Mouse (Mus musculus) spleen, adult 2 months (tissue): ENCODE results near the gene Zfp821. TPM values are rescaled to one million over a fixed set of nuclear protein-coding genes. Genes with fewer than 3 reads are reported as not detected.

ENCODE experiments used
- DNase-seq, 2 experiments: peaks; one replicate each; pipeline versions ENCODE4 v3.0.0 to v3.0.0-alpha.2; 2012 to 2021; ENCODE audit warnings: low spot score in 2 of 2, low read depth in 1 of 2
- H3K27ac ChIP-seq: fragments of 200-500 bp; 2 replicates; pipeline ENCODE4 v1.5.1; 2012; ENCODE audit warnings: low read length, inconsistent platforms; ENCODE audit not compliant: insufficient read depth
- H3K27me3 ChIP-seq: fragments of 200-500 bp; 2 replicates; pipeline ENCODE4 v1.6.1; 2012; ENCODE audit warnings: mild to moderate bottlenecking, moderate library complexity, low read length, inconsistent platforms; ENCODE audit not compliant: control insufficient read depth, insufficient read depth
- H3K36me3 ChIP-seq: fragments of 200-500 bp; 2 replicates; pipeline ENCODE4 v1.6.1; 2012; ENCODE audit warnings: mild to moderate bottlenecking, low read length, inconsistent platforms; ENCODE audit not compliant: control insufficient read depth, insufficient read depth
- H3K4me1 ChIP-seq: fragments of 200-500 bp; 2 replicates; pipeline ENCODE4 v1.6.1; 2011; ENCODE audit warnings: inconsistent platforms; ENCODE audit not compliant: control insufficient read depth, insufficient read depth, insufficient read length
- H3K4me3 ChIP-seq: fragments of 200-500 bp; 2 replicates; pipeline ENCODE4 v1.5.1; 2011; ENCODE audit warnings: mild to moderate bottlenecking, inconsistent platforms; ENCODE audit not compliant: insufficient read depth, insufficient read length; ENCODE audit errors: extremely low read depth
- CTCF ChIP-seq: fragments of 200-500 bp; IDR thresholded peaks from 2 replicates; pipeline ENCODE4 v1.5.1; 2011; ENCODE audit warnings: mild to moderate bottlenecking, inconsistent platforms; ENCODE audit not compliant: insufficient read depth, insufficient read length, insufficient replicate concordance; ENCODE audit errors: extremely low read depth
- POLR2A ChIP-seq: fragments of 200-500 bp; IDR thresholded peaks from 2 replicates; pipeline ENCODE4 v1.6.1; 2011; ENCODE audit warnings: low read depth, low read length, inconsistent platforms
- WGBS: fragments of 180-500 bp; shearing (Covaris S2); methylation state at CpG from one replicate; pipeline ENCODE4 v1.1.7; 2018; 5-methylcytosine and 5-hydroxymethylcytosine counted together
- polyA plus RNA-seq: library from polyadenylated mRNA; depleted of rRNA; stranded (reverse); fragments of >200 nt; gene quantifications from 2 replicates; pipeline ENCODE4 v1.2.3, GENCODE M21; 2012; rRNA removed

Zfp821 gene
- polyA plus RNA-seq, 1 experiment, result 5.1 TPM

DNA sequence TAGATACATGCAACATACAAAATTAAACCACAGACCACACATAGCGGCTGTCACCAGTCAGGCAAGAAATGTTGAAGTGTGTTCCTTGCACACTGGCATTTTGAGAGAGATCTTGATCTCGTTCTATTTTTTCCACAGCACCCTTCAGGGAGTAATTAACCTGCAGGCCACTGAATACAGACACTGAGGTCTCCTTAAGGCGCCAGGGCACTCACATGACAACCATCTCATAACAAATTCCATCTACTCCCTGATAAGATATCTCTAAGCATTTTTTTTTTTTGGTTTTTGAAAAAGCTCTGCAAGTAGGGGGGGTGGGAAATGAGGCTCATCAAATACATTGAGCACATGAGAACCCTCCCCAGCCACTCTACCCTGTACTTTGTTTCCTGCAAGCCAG lies 51.5 kb downstream of the Zfp821 start:
- Histone ChIP-seq H3K4me3 (no peak overlapping the region), H3K27ac (no peak overlapping the region), H3K36me3 (no peaks in the 10 kb centered on the region), H3K4me1 (no peaks in the 10 kb centered on the region), H3K27me3 (no peaks in the 10 kb centered on the region)
- no peak for DNase-seq
- 65% methylated on average over 3 of the region's 3 CpGs for WGBS
- TF ChIP-seq CTCF (no peak), POLR2A (no peak)

DNA sequence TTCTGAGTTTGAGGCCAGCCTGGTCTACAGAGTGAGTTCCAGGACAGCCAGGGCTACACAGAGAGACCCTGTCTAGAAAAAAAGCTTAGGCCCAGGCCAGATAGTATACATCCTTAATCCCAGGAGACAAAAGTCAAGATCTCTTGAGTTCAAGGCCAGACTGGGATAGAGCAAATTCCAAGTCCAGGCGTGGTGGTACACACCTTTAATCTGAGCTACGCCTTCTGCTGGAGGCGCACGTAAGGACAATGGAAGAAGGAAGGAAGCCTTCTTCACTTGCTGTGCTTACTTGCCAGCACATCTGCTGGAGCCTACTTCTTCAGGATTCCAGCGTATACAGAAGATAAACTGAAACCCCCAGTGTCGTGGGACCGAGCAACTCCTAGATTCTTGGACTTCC lies 54.1 kb downstream of the Zfp821 start:
- 94% methylated on average over 7 of the region's 7 CpGs for WGBS
- TF ChIP-seq POLR2A (no peak), CTCF (no peak)
- DNase-seq, result no peak
- Histone ChIP-seq H3K27me3 (no peaks in the 10 kb centered on the region), H3K4me3 (no peak overlapping the region), H3K27ac (no peak overlapping the region), H3K4me1 (no peaks in the 10 kb centered on the region), H3K36me3 (no peaks in the 10 kb centered on the region)

DNA sequence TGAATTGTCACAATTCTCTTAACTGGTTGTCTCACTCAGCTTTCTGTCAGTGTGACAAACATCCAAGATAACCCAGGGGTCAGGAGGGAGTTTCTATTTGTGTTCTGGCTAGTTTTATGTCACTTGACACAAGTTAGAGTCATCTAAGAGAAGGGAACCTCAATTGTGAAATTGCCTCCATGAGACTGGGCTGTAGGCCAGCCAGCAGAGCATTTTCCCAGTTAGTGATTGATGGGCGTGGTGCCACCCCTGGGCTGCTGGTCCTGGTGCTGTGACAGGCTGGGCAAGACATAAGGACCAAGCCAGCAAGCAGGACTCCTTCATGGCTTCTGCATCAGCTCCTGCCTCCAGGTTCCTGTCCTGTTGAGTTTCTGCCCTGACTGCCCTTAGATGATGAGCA lies 54.9 kb downstream of the Zfp821 start:
- no peak overlapping the region for H3K4me3 ChIP-seq
- H3K27me3 ChIP-seq, result no peaks in the 10 kb centered on the region
- H3K4me1 ChIP-seq, result no peaks in the 10 kb centered on the region
- TF ChIP-seq CTCF (no peak), POLR2A (no peak)
- WGBS, result 65% methylated on average over 1 of the region's 1 CpGs
- H3K27ac ChIP-seq, result no peak overlapping the region
- no peak for DNase-seq
- no peaks in the 10 kb centered on the region for H3K36me3 ChIP-seq

DNA sequence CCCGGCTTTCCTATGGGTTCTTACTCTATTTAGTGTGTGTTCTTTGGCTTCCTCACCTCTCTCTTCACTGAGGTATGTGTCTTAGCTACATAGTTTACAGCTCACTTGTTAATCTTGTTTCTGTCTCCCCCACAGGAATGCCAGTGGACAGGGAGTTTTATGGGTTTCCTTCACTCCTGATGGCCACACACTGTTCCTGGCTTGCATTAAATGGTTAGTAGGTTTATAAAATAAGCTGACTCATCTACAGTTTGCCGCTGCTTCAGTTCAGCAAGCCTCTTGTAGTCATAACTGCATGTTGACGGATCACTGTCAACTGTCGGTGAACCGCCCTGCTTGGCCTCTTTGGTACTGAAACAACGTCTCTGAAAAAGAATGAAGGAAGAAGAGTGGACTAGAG lies 58.7 kb downstream of the Zfp821 start:
- no peaks in the 10 kb centered on the region for H3K27me3 ChIP-seq
- WGBS, result 90% methylated on average over 6 of the region's 6 CpGs
- no peak for DNase-seq
- H3K36me3 ChIP-seq, result no peaks in the 10 kb centered on the region
- TF ChIP-seq CTCF (no peak), POLR2A (no peak)
- H3K4me1 ChIP-seq, result no peaks in the 10 kb centered on the region
- no peak overlapping the region for H3K27ac ChIP-seq
- H3K4me3 ChIP-seq, result no peak overlapping the region

DNA sequence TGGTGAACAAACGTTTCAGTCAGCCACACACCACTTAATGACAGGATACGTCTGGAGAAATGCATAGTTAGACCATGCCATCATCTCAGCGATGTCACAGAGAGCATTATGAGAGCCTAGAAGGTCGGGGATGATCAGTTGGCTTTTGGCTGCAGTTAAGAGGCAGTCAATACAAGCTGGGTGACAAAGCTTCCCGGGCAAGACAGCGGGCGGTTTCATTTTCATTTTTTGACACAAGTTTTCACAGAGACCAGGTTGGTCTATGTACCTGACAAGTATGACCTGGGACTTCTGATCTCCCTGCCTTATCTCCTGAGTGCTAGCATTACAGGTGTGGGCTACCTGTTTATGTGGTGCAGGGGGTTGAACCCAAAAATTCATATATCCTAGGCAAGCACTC lies 60.7 kb downstream of the Zfp821 start:
- Histone ChIP-seq H3K27ac (no peak overlapping the region), H3K4me3 (no peak overlapping the region), H3K4me1 (no peaks in the 10 kb centered on the region), H3K36me3 (no peaks in the 10 kb centered on the region), H3K27me3 (no peaks in the 10 kb centered on the region)
- WGBS, result 59% methylated on average over 7 of the region's 7 CpGs
- TF ChIP-seq POLR2A, result no peak
- no peak for TF ChIP-seq CTCF
- no peak for DNase-seq

DNA sequence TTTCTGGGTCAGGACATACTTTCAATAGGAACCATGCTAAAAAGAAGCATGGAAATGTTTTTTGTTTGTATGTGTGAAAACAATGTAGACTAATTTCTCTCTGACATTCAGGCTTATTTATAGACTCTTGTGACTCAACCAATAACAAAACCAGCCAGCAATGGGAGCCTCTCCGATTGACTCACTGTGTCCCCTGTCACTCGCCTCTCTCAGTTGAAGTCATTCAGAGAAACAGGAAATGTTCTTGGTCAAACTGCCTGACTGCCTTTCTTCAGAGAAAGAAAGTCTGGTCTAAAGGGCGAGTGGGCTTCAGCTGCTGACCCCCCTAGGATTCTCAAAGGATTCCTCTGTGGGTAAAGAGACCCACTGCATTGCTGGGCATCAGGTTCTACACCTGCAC lies 67.8 kb downstream of the Zfp821 start:
- TF ChIP-seq POLR2A, result no peak
- no peak for TF ChIP-seq CTCF
- H3K4me3 ChIP-seq, result no peak overlapping the region
- no peak for DNase-seq
- 0 out of 2 replicates have a peak, but pooled peaks cover 3% of the 10 kb centered on the region for H3K27me3 ChIP-seq
- 10% methylated on average over 3 of the region's 3 CpGs for WGBS
- no peaks in the 10 kb centered on the region for H3K4me1 ChIP-seq
- no peak overlapping the region for H3K27ac ChIP-seq
- H3K36me3 ChIP-seq, result no peaks in the 10 kb centered on the region

Other genes starting within 250 kb of the Zfp821 start
- not detected in 2 replicates for gene Pmfbp1, start 211.5 kb upstream of the Zfp821 start, polyA plus RNA-seq
- 20.1 and 22.6 TPM in 2 replicates for gene Dhx38, start 139.7 kb upstream of the Zfp821 start, polyA plus RNA-seq
- gene Txnl4b, start 139.7 kb upstream of the Zfp821 start, polyA plus RNA-seq, result 2.6 and 2.9 TPM in 2 replicates
- 22.1 and 31.9 TPM in 2 replicates for gene Hp, start 126.4 kb upstream of the Zfp821 start, polyA plus RNA-seq
- 18.4 and 21.7 TPM in 2 replicates for gene Dhodh, start 96.9 kb upstream of the Zfp821 start, polyA plus RNA-seq
- gene Pkd1l3, start 91.0 kb upstream of the Zfp821 start, polyA plus RNA-seq, result 0.72 and 0.91 TPM in 2 replicates
- gene Ist1, start 12.3 kb upstream of the Zfp821 start, polyA plus RNA-seq, result 23.5 and 26.3 TPM in 2 replicates
- 7.8 and 20.8 TPM in 2 replicates for gene Atxn1l, start 32.2 kb downstream of the Zfp821 start, polyA plus RNA-seq
- gene Ap1g1, start 73.0 kb downstream of the Zfp821 start, polyA plus RNA-seq, result 15.9 and 16.5 TPM in 2 replicates
- gene Phlpp2, start 163.0 kb downstream of the Zfp821 start, polyA plus RNA-seq, result 4.1 and 4.7 TPM in 2 replicates